15 mouse cellular contexts compared by ENCODE assay signal in genomic region chr8:123980239-123980638, GRCm38 (mm10). TPM values are rescaled to one million over a fixed set of nuclear protein-coding genes. Genes with fewer than 3 reads are reported as not detected.
DNase-seq lines count a peak whose midpoint lies in the region; ATAC-seq and TF ChIP-seq lines count a peak whose summit lies in the region.
"Had no signal": no experiment of that assay in that cellular context is flagged by ENCODE, and none has a peak within 500 bp of the region (broad histone marks: within the 10 kb centered on the region; RNA-seq: fewer than 3 reads in every experiment).

No protein-coding gene starts in this region.

- no peak for DNase-seq in hindbrain, embryonic 14.5 days (ENCODE audit: low spot score)
- peak; percentile 63 for DNase-seq in MEL (ENCODE audit: low read depth, low spot score)
- DNase-seq in liver, embryonic 13.5 days = no peak
- DNase-seq in thymus, postnatal 25 days = no peak
- no peak for DNase-seq in right cerebral cortex, postnatal 25 days
- DNase-seq: adrenal gland, postnatal 10 days; gastrocnemius, adult 2 months; kidney, adult 11 months; right cerebral cortex, postnatal 4 days had no signal

- H3K4me2 ChIP-seq in hindbrain, embryonic 12.5 days (replicated peaks) = no peak overlapping the region
- H3K4me2 ChIP-seq in hindbrain, embryonic 14.5 days (replicated peaks) = no peak overlapping the region
- H3K4me2 ChIP-seq in embryonic facial prominence, embryonic 13.5 days = no peak overlapping the region
- peak overlapping the region; percentile 79 for H3K4me2 ChIP-seq in liver, embryonic 13.5 days
- H3K4me2 ChIP-seq: limb, embryonic 15.5 days had no signal

- H3K4me3 ChIP-seq in hindbrain, embryonic 12.5 days = 0 out of 2 replicates have a peak overlapping the region, but pooled peaks have one; percentile 8
- no peak overlapping the region for H3K4me3 ChIP-seq in hindbrain, embryonic 14.5 days (replicated peaks; ENCODE audit: low read length)
- H3K4me3 ChIP-seq in MEL (ENCODE audit: control insufficient read depth in 1 of 2, insufficient read depth in 1 of 2, low read depth in 2 of 2, low read length in 2 of 2) = peak overlapping the region; percentile 21 to 79
- H3K4me3 ChIP-seq in embryonic facial prominence, embryonic 13.5 days = no peak overlapping the region
- H3K4me3 ChIP-seq in liver, embryonic 13.5 days (replicated peaks) = peak overlapping the region; percentile 94
- H3K4me3 ChIP-seq: gastrocnemius, adult 2 months; left cerebral cortex, adult 2 months; limb, embryonic 15.5 days had no signal

- H3K27me3 ChIP-seq in hindbrain, embryonic 12.5 days = no peaks in the 10 kb centered on the region
- H3K27me3 ChIP-seq in hindbrain, embryonic 14.5 days (ENCODE audit: control insufficient read depth, insufficient read depth, low read length) = no peaks in the 10 kb centered on the region
- no peaks in the 10 kb centered on the region for H3K27me3 ChIP-seq in MEL (ENCODE audit: control insufficient read depth in 1 of 2, insufficient read depth in 2 of 2, low read length in 2 of 2)
- no peaks in the 10 kb centered on the region for H3K27me3 ChIP-seq in embryonic facial prominence, embryonic 13.5 days
- H3K27me3 ChIP-seq in liver, embryonic 13.5 days = no peaks in the 10 kb centered on the region
- H3K27me3 ChIP-seq: limb, embryonic 15.5 days; stomach, embryonic 15.5 days had no signal

- H3K9me3 ChIP-seq in hindbrain, embryonic 12.5 days (replicated peaks) = no peaks in the 10 kb centered on the region
- H3K9me3 ChIP-seq in hindbrain, embryonic 14.5 days (ENCODE audit: control insufficient read depth, low read length) = no peaks in the 10 kb centered on the region
- no peaks in the 10 kb centered on the region for H3K9me3 ChIP-seq in MEL (replicated peaks; ENCODE audit: insufficient read depth, low read length)
- H3K9me3 ChIP-seq in embryonic facial prominence, embryonic 13.5 days = no peaks in the 10 kb centered on the region
- H3K9me3 ChIP-seq in liver, embryonic 13.5 days (replicated peaks) = no peaks in the 10 kb centered on the region
- H3K9me3 ChIP-seq: limb, embryonic 15.5 days; stomach, embryonic 15.5 days had no signal

- H3K9ac ChIP-seq in hindbrain, embryonic 12.5 days = no peak overlapping the region
- H3K9ac ChIP-seq in hindbrain, embryonic 14.5 days = no peak overlapping the region
- peak overlapping the region; percentile 39 for H3K9ac ChIP-seq in MEL (ENCODE audit: control insufficient read depth, low read depth, low read length, poor library complexity, severe bottlenecking)
- H3K9ac ChIP-seq in embryonic facial prominence, embryonic 13.5 days = 0 out of 2 replicates have a peak overlapping the region, but pooled peaks have one; percentile 11
- H3K9ac ChIP-seq in liver, embryonic 13.5 days = peak overlapping the region; percentile 100
- H3K9ac ChIP-seq: limb, embryonic 15.5 days; stomach, embryonic 15.5 days had no signal

- no peak for TF ChIP-seq CTCF in MEL (IDR thresholded peaks at IDR 0.05 in 2 of 3, conservative IDR thresholded peaks at IDR 0.05 in 1 of 3; ENCODE audit: control insufficient read depth in 1 of 3, insufficient read depth in 1 of 3, low read depth in 2 of 3, low read length in 3 of 3, poor library complexity in 1 of 3, severe bottlenecking in 1 of 3)

- TF ChIP-seq RAD21 in MEL (IDR thresholded peaks at IDR 0.05; ENCODE audit: low read depth, low read length) = no peak

- 81% methylated on average over 4 of the region's 4 CpGs for WGBS in hindbrain, embryonic 12.5 days
- 80% methylated on average over 4 of the region's 4 CpGs for WGBS in hindbrain, embryonic 14.5 days
- WGBS in embryonic facial prominence, embryonic 13.5 days = 60% methylated on average over 4 of the region's 4 CpGs
- 20% methylated on average over 4 of the region's 4 CpGs for WGBS in liver, embryonic 13.5 days (ENCODE audit: insufficient replicate concordance)

- no peaks in the 10 kb centered on the region for H3K36me3 ChIP-seq in hindbrain, embryonic 12.5 days
- H3K36me3 ChIP-seq in hindbrain, embryonic 14.5 days (replicated peaks; ENCODE audit: control insufficient read depth, insufficient read depth) = no peaks in the 10 kb centered on the region
- H3K36me3 ChIP-seq in MEL (ENCODE audit: control insufficient read depth in 1 of 2, insufficient read depth in 2 of 2, low read length in 2 of 2) = peaks cover 6 to 39% of the 10 kb centered on the region in 2 experiments; a peak in 3 of 4 replicates
- no peaks in the 10 kb centered on the region for H3K36me3 ChIP-seq in embryonic facial prominence, embryonic 13.5 days
- H3K36me3 ChIP-seq in liver, embryonic 13.5 days = peaks cover 58% of the 10 kb centered on the region
- H3K36me3 ChIP-seq: limb, embryonic 15.5 days; stomach, embryonic 15.5 days had no signal

- TF ChIP-seq EP300 in MEL (IDR thresholded peaks at IDR 0.05; ENCODE audit: low read depth in 1 of 2, low read length in 2 of 2) = peak in 1 of 2 experiments; percentile 59; a peak in 2 of 4 replicates

- no peak for TF ChIP-seq POLR2A in MEL (IDR thresholded peaks at IDR 0.05; ENCODE audit: control insufficient read depth in 1 of 2, insufficient read depth in 1 of 2, low read depth in 1 of 2, low read length in 2 of 2, poor library complexity in 1 of 2)

- peaks cover 24% of the 10 kb centered on the region for H3K79me2 ChIP-seq in MEL (ENCODE audit: control insufficient read depth, insufficient read depth, low read length, poor library complexity)

- H3K27ac ChIP-seq in hindbrain, embryonic 12.5 days = no peak overlapping the region
- H3K27ac ChIP-seq in hindbrain, embryonic 14.5 days = no peak overlapping the region
- peak overlapping the region; percentile 72 for H3K27ac ChIP-seq in MEL (ENCODE audit: control insufficient read depth, low read depth, low read length)
- no peak overlapping the region for H3K27ac ChIP-seq in embryonic facial prominence, embryonic 13.5 days
- H3K27ac ChIP-seq in liver, embryonic 13.5 days = peak overlapping the region; percentile 100
- H3K27ac ChIP-seq: gastrocnemius, adult 2 months; left cerebral cortex, adult 2 months; limb, embryonic 15.5 days; macrophage; stomach, embryonic 15.5 days had no signal

- ATAC-seq in hindbrain, embryonic 12.5 days (ENCODE audit: low FRiP score) = no peak
- ATAC-seq in hindbrain, embryonic 14.5 days (ENCODE audit: low FRiP score) = no peak
- no peak for ATAC-seq in embryonic facial prominence, embryonic 13.5 days (ENCODE audit: insufficient number of reproducible peaks, insufficient read depth, low FRiP score, low TSS enrichment, low read depth)
- no peak for ATAC-seq in liver, embryonic 13.5 days (ENCODE audit: low read depth)

- H3K4me1 ChIP-seq in hindbrain, embryonic 12.5 days = peaks cover 14% of the 10 kb centered on the region
- peaks cover 10% of the 10 kb centered on the region for H3K4me1 ChIP-seq in hindbrain, embryonic 14.5 days (replicated peaks; ENCODE audit: control insufficient read depth, insufficient read depth, low read length)
- peaks cover 25 to 47% of the 10 kb centered on the region in 2 experiments for H3K4me1 ChIP-seq in MEL (ENCODE audit: control insufficient read depth in 1 of 2, insufficient read depth in 2 of 2, low read length in 2 of 2)
- peaks cover 27% of the 10 kb centered on the region for H3K4me1 ChIP-seq in embryonic facial prominence, embryonic 13.5 days
- peaks cover 81% of the 10 kb centered on the region for H3K4me1 ChIP-seq in liver, embryonic 13.5 days (replicated peaks)

TF ChIP-seq in MEL, 35 proteins besides CTCF, POLR2A, EP300 and RAD21 (continues in another document):
- TF ChIP-seq NRF1 (IDR thresholded peaks at IDR 0.05; ENCODE audit: insufficient read depth, low read depth, low read length, poor library complexity, severe bottlenecking) = no peak
- TF ChIP-seq ETS1 (IDR thresholded peaks at IDR 0.05; ENCODE audit: low read depth, low read length) = peak; percentile 64

RNA-seq across cellular contexts. Expression of gene Abcb10, which starts 2.7 kb away (rescaled TPM):
- 19.8 and 20.7 TPM in 2 replicates for polyA plus RNA-seq in hindbrain, embryonic 12.5 days (2016; fragmentation: Nextera tagmentation; extraction: Ambion mirVana)
- polyA plus RNA-seq in hindbrain, embryonic 14.5 days (2014; fragmentation: Nextera tagmentation; extraction: Ambion mirVana) = 19.7 and 21.5 TPM in 2 replicates
- 26.1 and 37.8 TPM in 2 replicates for total RNA-seq in MEL (2012; rRNA removed)
- 10 to 100 TPM; 32.6 to 33.7 TPM for polyA plus RNA-seq in MEL (2012; ENCODE audit: insufficient read depth in 1 of 2, insufficient read length in 2 of 2, low read depth in 1 of 2, low replicate concordance in 2 of 2, missing spikeins in 1 of 2)
- 18.2 and 19.1 TPM in 2 replicates for polyA plus RNA-seq in embryonic facial prominence, embryonic 13.5 days (2015; fragmentation: Nextera tagmentation; extraction: Ambion mirVana)
- polyA plus RNA-seq in liver, embryonic 13.5 days (2015; fragmentation: Nextera tagmentation; extraction: Ambion mirVana) = 133 and 143 TPM in 2 replicates

RNA-seq across cellular contexts. Expression of gene Nup133, which starts 31.2 kb away (rescaled TPM):
- 39.2 and 42.1 TPM in 2 replicates for polyA plus RNA-seq in hindbrain, embryonic 12.5 days (2016; fragmentation: Nextera tagmentation; extraction: Ambion mirVana)
- 26.5 and 26.8 TPM in 2 replicates for polyA plus RNA-seq in hindbrain, embryonic 14.5 days (2014; fragmentation: Nextera tagmentation; extraction: Ambion mirVana)
- 44.8 and 49.6 TPM in 2 replicates for total RNA-seq in MEL (2012; rRNA removed)
- 10 to 100 TPM; 58.0 to 58.1 TPM for polyA plus RNA-seq in MEL (2012; ENCODE audit: insufficient read depth in 1 of 2, insufficient read length in 2 of 2, low read depth in 1 of 2, low replicate concordance in 2 of 2, missing spikeins in 1 of 2)
- 33.9 and 42.3 TPM in 2 replicates for polyA plus RNA-seq in embryonic facial prominence, embryonic 13.5 days (2015; fragmentation: Nextera tagmentation; extraction: Ambion mirVana)
- 23.4 and 26.9 TPM in 2 replicates for polyA plus RNA-seq in liver, embryonic 13.5 days (2015; fragmentation: Nextera tagmentation; extraction: Ambion mirVana)

RNA-seq across cellular contexts. Expression of gene Taf5l, which starts 41.0 kb away (rescaled TPM):
- 32.6 and 34.4 TPM in 2 replicates for polyA plus RNA-seq in hindbrain, embryonic 12.5 days (2016; fragmentation: Nextera tagmentation; extraction: Ambion mirVana)
- 24.2 and 25.7 TPM in 2 replicates for polyA plus RNA-seq in hindbrain, embryonic 14.5 days (2014; fragmentation: Nextera tagmentation; extraction: Ambion mirVana)
- 85.9 and 86.3 TPM in 2 replicates for total RNA-seq in MEL (2012; rRNA removed)
- 10 to 100 TPM in 1 of 2 experiments, not detected in 1; 88.4 TPM for polyA plus RNA-seq in MEL (2012; ENCODE audit: insufficient read depth in 1 of 2, insufficient read length in 2 of 2, low read depth in 1 of 2, low replicate concordance in 2 of 2, missing spikeins in 1 of 2)
- polyA plus RNA-seq in embryonic facial prominence, embryonic 13.5 days (2015; fragmentation: Nextera tagmentation; extraction: Ambion mirVana) = 38.4 and 39.0 TPM in 2 replicates
- polyA plus RNA-seq in liver, embryonic 13.5 days (2015; fragmentation: Nextera tagmentation; extraction: Ambion mirVana) = 28.6 and 29.9 TPM in 2 replicates

RNA-seq across cellular contexts. Expression of gene Urb2, which starts 41.1 kb away (rescaled TPM):
- 5.9 and 6.4 TPM in 2 replicates for polyA plus RNA-seq in hindbrain, embryonic 12.5 days (2016; fragmentation: Nextera tagmentation; extraction: Ambion mirVana)
- 4.9 and 5.5 TPM in 2 replicates for polyA plus RNA-seq in hindbrain, embryonic 14.5 days (2014; fragmentation: Nextera tagmentation; extraction: Ambion mirVana)
- 39.7 and 40.1 TPM in 2 replicates for total RNA-seq in MEL (2012; rRNA removed)
- polyA plus RNA-seq in MEL (2012; ENCODE audit: insufficient read depth in 1 of 2, insufficient read length in 2 of 2, low read depth in 1 of 2, low replicate concordance in 2 of 2, missing spikeins in 1 of 2) = 10 to 100 TPM; 31.6 to 82.4 TPM
- polyA plus RNA-seq in embryonic facial prominence, embryonic 13.5 days (2015; fragmentation: Nextera tagmentation; extraction: Ambion mirVana) = 3.7 and 5.0 TPM in 2 replicates
- polyA plus RNA-seq in liver, embryonic 13.5 days (2015; fragmentation: Nextera tagmentation; extraction: Ambion mirVana) = 2.5 and 4.0 TPM in 2 replicates

Comparison
In these comparisons a context has a peak if more than half of its experiments do, and no peak if none do; other contexts are left out.
1. H3K4me3 ChIP-seq: peak in hindbrain, embryonic 12.5 days (single experiment), MEL (2 of 2) and liver, embryonic 13.5 days (single experiment); none in hindbrain, embryonic 14.5 days (single experiment) and embryonic facial prominence, embryonic 13.5 days (single experiment).
2. H3K27ac ChIP-seq: peak in MEL (single experiment) and liver, embryonic 13.5 days (single experiment); none in hindbrain, embryonic 12.5 days (single experiment), hindbrain, embryonic 14.5 days (single experiment) and embryonic facial prominence, embryonic 13.5 days (single experiment).
3. H3K9ac ChIP-seq: peak in MEL (single experiment), embryonic facial prominence, embryonic 13.5 days (single experiment) and liver, embryonic 13.5 days (single experiment); none in hindbrain, embryonic 12.5 days (single experiment) and hindbrain, embryonic 14.5 days (single experiment).